Mouse (Mus musculus) liver, embryonic 15.5 days (tissue): ENCODE results near the gene Lenep. TPM values are rescaled to one million over a fixed set of nuclear protein-coding genes. Genes with fewer than 3 reads are reported as not detected.

ENCODE experiments used
- ATAC-seq: fragments of 200-750 bp; cut with Nextera tagmentation; 2 replicates; pipeline ENCODE4 v1.8.0; 2017; ENCODE audit warnings: moderate number of reproducible peaks, mild to moderate bottlenecking, moderate library complexity; ENCODE audit not compliant: insufficient read depth
- H3K27ac ChIP-seq: fragments of 300-500 bp; sonication (generic); replicated peaks from 2 replicates; pipeline ENCODE4 v1.5.1; 2015; ENCODE audit warnings: mild to moderate bottlenecking, inconsistent platforms
- H3K27me3 ChIP-seq: fragments of 300-500 bp; sonication (generic); 2 replicates; pipeline ENCODE4 v1.6.1; 2015; ENCODE audit warnings: mild to moderate bottlenecking, inconsistent platforms
- H3K36me3 ChIP-seq: fragments of 300-500 bp; sonication (generic); replicated peaks from 2 replicates; pipeline ENCODE4 v1.6.1; 2015; ENCODE audit warnings: moderate library complexity, mild to moderate bottlenecking, inconsistent platforms
- H3K4me1 ChIP-seq: fragments of 300-500 bp; sonication (generic); replicated peaks from 2 replicates; pipeline ENCODE4 v1.6.1; 2015; ENCODE audit warnings: inconsistent platforms
- H3K4me2 ChIP-seq: fragments of 300-500 bp; sonication (generic); 2 replicates; pipeline ENCODE4 v1.6.1; 2015; ENCODE audit warnings: moderate library complexity, mild to moderate bottlenecking, inconsistent platforms
- H3K4me3 ChIP-seq: fragments of 300-500 bp; sonication (generic); replicated peaks from 2 replicates; pipeline ENCODE4 v1.5.1; 2015; ENCODE audit warnings: mild to moderate bottlenecking, inconsistent platforms
- H3K9ac ChIP-seq: fragments of 300-500 bp; sonication (generic); 2 replicates; pipeline ENCODE4 v1.6.1; 2015; ENCODE audit warnings: moderate library complexity, mild to moderate bottlenecking, inconsistent platforms
- H3K9me3 ChIP-seq: fragments of 300-500 bp; sonication (generic); replicated peaks from 2 replicates; pipeline ENCODE4 v1.6.1; 2016; ENCODE audit warnings: inconsistent platforms
- WGBS: fragments of 180-500 bp; shearing (Covaris S2); methylation state at CpG from one replicate; pipeline ENCODE4 v1.1.7; 2015; ENCODE audit warnings: mixed read lengths; ENCODE audit not compliant: insufficient replicate concordance; 5-methylcytosine and 5-hydroxymethylcytosine counted together
- polyA plus RNA-seq: library from polyadenylated mRNA; unstranded; fragments of >200 nt; fragmentation: Nextera tagmentation; extraction: Ambion mirVana; gene quantifications from 2 replicates; pipeline ENCODE4 v1.2.1, GENCODE M21; 2015

Lenep gene
- polyA plus RNA-seq, 1 experiment from 2014 or later, result not detected

DNA sequence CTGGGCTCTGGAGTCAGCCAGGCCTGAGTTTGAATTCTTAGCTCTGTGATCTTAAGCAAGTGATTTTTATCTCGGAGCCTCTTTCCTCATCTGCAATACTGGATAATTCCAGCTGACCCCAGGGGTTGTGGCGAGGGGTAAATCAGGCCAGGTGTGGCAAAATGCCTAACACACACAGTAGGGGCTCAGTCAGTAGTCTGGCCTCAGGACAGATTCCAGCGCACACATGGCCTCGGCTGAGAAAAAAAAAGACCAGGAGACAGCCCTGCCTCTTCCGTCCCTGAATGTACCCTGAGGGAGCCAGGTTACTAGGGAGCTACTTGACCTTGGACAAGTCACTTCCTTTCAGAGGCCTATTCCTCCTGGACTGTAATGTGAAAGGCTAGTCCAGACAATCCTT is 19.6 kb downstream of the Lenep start:
- no peak for ATAC-seq
- no peaks in the 10 kb centered on the region for H3K27me3 ChIP-seq
- no peak overlapping the region for H3K9ac ChIP-seq
- peaks cover 31% of the 10 kb centered on the region for H3K4me1 ChIP-seq
- H3K4me2 ChIP-seq, result no peak overlapping the region
- H3K36me3 ChIP-seq, result peaks cover 17% of the 10 kb centered on the region
- H3K27ac ChIP-seq, result no peak overlapping the region
- H3K4me3 ChIP-seq, result no peak overlapping the region
- 59% methylated on average over 5 of the region's 5 CpGs for WGBS
- H3K9me3 ChIP-seq, result no peaks in the 10 kb centered on the region

GRCm38 (mm10) chr3:89382033-89382882 is 20.3 kb downstream of the Lenep start:
- WGBS, result 69% methylated on average over 9 of the region's 9 CpGs
- Histone ChIP-seq H3K4me1 (peaks cover 28% of the 10 kb centered on the region), H3K4me2 (no peak overlapping the region), H3K4me3 (no peak overlapping the region), H3K9ac (no peak overlapping the region), H3K9me3 (no peaks in the 10 kb centered on the region), H3K36me3 (peaks cover 17% of the 10 kb centered on the region), H3K27me3 (no peaks in the 10 kb centered on the region), H3K27ac (no peak overlapping the region)
- no peak for ATAC-seq

DNA sequence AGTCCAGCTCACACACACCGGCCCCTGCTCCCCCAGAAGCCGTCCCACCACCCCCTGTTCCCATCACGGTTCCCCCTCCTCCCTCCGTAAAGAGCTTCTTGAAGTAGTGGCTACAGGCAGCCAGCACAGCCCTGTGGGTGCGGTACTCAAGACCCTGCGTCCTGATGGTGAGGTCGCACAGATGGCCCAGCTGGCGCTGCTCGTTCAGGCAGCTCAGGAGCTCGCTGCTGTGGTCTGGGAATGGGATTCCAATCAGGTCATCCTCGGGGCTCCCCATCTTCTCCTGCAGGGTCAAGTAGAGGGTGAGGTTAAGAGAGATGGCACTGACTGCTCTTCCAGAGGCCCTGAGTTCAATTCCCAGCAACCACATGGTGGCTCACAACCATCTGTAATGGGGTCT is 21.4 kb downstream of the Lenep start:
- Histone ChIP-seq H3K4me3 (no peak overlapping the region), H3K27me3 (no peaks in the 10 kb centered on the region), H3K9me3 (no peaks in the 10 kb centered on the region), H3K27ac (no peak overlapping the region), H3K4me2 (no peak overlapping the region), H3K9ac (no peak overlapping the region), H3K36me3 (peaks cover 21% of the 10 kb centered on the region), H3K4me1 (peaks cover 21% of the 10 kb centered on the region)
- 83% methylated on average over 11 of the region's 11 CpGs for WGBS
- ATAC-seq, result no peak

DNA sequence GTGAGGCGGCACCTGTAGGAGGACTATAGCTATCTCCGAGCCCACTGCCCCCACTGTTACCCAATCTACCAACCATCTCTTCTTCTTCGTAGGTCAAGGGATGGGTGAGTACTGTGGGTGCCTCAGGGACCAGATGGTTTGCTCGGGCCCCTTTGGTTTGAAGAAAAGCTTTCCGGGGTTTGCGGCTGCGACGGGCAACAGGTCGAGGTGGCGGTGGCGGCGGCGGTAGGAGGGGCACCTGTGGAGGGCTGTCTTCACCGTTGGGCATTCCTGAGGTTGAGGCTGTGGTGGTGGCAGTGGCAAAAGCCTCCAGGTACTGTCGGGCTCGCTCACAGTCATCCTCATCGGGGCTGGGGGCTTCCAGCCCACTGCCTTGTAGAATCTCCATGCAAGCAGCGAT is 21.9 kb downstream of the Lenep start:
- peaks cover 21% of the 10 kb centered on the region for H3K4me1 ChIP-seq
- no peak overlapping the region for H3K4me3 ChIP-seq
- no peak overlapping the region for H3K9ac ChIP-seq
- no peaks in the 10 kb centered on the region for H3K27me3 ChIP-seq
- no peak overlapping the region for H3K4me2 ChIP-seq
- H3K27ac ChIP-seq, result no peak overlapping the region
- no peaks in the 10 kb centered on the region for H3K9me3 ChIP-seq
- no peak for ATAC-seq
- WGBS, result 85% methylated on average over 18 of the region's 18 CpGs
- peaks cover 21% of the 10 kb centered on the region for H3K36me3 ChIP-seq

- H3K27ac ChIP-seq, result no peak overlapping the region
- H3K9me3 ChIP-seq, result no peaks in the 10 kb centered on the region
- peaks cover 21% of the 10 kb centered on the region for H3K36me3 ChIP-seq
- H3K9ac ChIP-seq, result no peak overlapping the region
- H3K4me1 ChIP-seq, result peaks cover 21% of the 10 kb centered on the region
- H3K4me2 ChIP-seq, result no peak overlapping the region
- no peak for ATAC-seq
- 82% methylated on average over 14 of the region's 14 CpGs for WGBS
- H3K27me3 ChIP-seq, result no peaks in the 10 kb centered on the region
- no peak overlapping the region for H3K4me3 ChIP-seq
These were observed 22.3 kb downstream of the Lenep start for GRCm38 (mm10) chr3:89380291-89380690.

DNA sequence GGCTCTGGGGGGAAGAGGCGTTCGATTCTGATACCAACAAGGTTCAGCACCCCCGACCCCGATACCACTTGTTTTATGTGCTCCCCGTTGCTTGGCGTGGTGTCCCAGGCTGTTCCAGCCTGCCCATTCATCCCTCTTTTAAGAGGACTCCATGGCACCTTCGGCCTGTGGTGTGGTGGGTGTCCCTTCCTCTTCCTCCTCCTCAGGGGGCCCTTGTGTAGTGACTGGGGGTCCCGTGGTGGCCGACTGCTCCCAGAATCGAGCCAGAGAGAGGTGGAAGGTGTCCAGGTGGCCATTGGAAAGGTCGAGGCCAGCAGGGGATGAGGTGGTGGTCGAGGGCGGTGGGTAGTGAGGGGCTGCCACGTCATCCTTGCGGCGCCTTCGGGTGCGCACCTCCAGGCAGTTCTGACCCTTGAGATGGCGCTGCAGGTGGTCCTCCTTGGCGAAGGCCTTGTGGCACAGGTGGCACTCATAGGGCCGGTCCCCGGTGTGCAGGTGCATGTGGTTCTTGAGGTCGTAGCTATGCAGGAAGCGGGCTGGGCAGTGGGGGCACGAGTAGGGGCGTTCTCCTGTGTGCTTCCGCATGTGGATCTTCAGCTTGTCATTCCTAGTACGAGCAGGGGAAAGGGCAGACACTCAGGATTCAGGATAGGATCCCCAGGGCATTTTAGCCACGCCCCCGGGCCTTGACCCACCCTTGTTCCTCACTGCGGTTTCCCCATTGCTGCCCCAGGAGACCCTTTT is 23.0 kb downstream of the Lenep start:
- no peaks in the 10 kb centered on the region for H3K27me3 ChIP-seq
- H3K27ac ChIP-seq, result no peak overlapping the region
- no peaks in the 10 kb centered on the region for H3K9me3 ChIP-seq
- no peak overlapping the region for H3K4me2 ChIP-seq
- 70% methylated on average over 31 of the region's 31 CpGs for whole genome bisulfite sequencing
- ATAC-seq, result no peak
- H3K36me3 ChIP-seq, result peaks cover 21% of the 10 kb centered on the region
- H3K4me3 ChIP-seq, result no peak overlapping the region
- no peak overlapping the region for H3K9ac ChIP-seq
- peaks cover 21% of the 10 kb centered on the region for H3K4me1 ChIP-seq

GRCm38 (mm10) chr3:89378394-89379067 is 24.1 kb downstream of the Lenep start:
- H3K9me3 ChIP-seq, result no peaks in the 10 kb centered on the region
- H3K27ac ChIP-seq, result peak overlapping the region; percentile 24; the same call in 1 of the 2 replicates
- H3K9ac ChIP-seq, result peak overlapping the region; percentile 39; the same call in 1 of the 2 replicates
- no peaks in the 10 kb centered on the region for H3K27me3 ChIP-seq
- H3K36me3 ChIP-seq, result peaks cover 21% of the 10 kb centered on the region
- 5% methylated on average over 29 of the region's 29 CpGs for WGBS
- H3K4me2 ChIP-seq, result peak overlapping the region; percentile 70
- peaks cover 26% of the 10 kb centered on the region for H3K4me1 ChIP-seq
- peak; percentile 58 for ATAC-seq
- H3K4me3 ChIP-seq, result peak overlapping the region; percentile 44

GRCm38 (mm10) chr3:89377831-89378230 is 24.8 kb downstream of the Lenep start:
- H3K27ac ChIP-seq, result no peak overlapping the region
- H3K36me3 ChIP-seq, result peaks cover 21% of the 10 kb centered on the region
- 73% methylated on average over 4 of the region's 4 CpGs for WGBS
- no peak overlapping the region for H3K4me2 ChIP-seq
- H3K9ac ChIP-seq, result no peak overlapping the region
- no peak overlapping the region for H3K4me3 ChIP-seq
- H3K9me3 ChIP-seq, result no peaks in the 10 kb centered on the region
- ATAC-seq, result no peak
- no peaks in the 10 kb centered on the region for H3K27me3 ChIP-seq
- H3K4me1 ChIP-seq, result peaks cover 26% of the 10 kb centered on the region

DNA sequence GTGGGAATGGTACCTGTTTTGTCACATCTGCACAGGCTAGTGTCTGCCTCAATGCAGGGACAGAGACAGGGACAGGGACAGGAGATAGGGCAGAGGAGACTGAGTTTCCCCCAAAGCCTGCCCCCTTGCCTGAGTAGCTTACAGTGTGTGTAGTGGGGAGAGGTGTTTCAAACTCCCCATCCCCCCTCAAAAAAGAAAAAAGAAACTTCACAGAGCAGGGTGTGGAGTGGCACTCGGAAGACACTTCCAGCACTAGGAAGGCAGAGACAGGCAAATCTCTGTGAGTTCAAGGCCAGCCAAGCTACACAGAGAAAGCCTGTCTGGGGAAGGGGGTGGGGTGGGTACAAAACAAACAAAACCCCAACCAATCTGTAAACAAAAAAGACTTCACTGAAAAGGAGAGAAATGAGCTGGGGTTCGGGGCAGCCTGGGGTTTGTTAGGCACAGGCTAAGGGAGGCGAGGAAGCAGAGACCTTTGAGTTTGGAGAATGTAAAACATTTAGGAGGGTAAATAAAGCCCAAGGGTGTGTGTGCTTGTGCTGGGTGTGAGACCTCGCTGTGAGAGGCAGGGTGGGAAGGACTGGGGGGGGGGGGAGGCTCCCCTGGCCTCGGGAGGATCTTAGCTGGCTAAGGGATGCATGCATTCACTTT is 28.9 kb downstream of the Lenep start:
- peaks cover 23% of the 10 kb centered on the region for H3K4me1 ChIP-seq
- 0 out of 2 replicates have a peak, but pooled peaks cover 4% of the 10 kb centered on the region for H3K36me3 ChIP-seq
- H3K9me3 ChIP-seq, result no peaks in the 10 kb centered on the region
- no peaks in the 10 kb centered on the region for H3K27me3 ChIP-seq
- H3K4me3 ChIP-seq, result no peak overlapping the region
- no peak overlapping the region for H3K4me2 ChIP-seq
- no peak overlapping the region for H3K27ac ChIP-seq
- 33% methylated on average over 5 of the region's 5 CpGs for WGBS
- no peak overlapping the region for H3K9ac ChIP-seq
- no peak for ATAC-seq

GRCm38 (mm10) chr3:89367338-89367737 is 35.3 kb downstream of the Lenep start:
- no peak overlapping the region for H3K27ac ChIP-seq
- no peak overlapping the region for H3K9ac ChIP-seq
- H3K36me3 ChIP-seq, result no peaks in the 10 kb centered on the region
- 59% methylated on average over 11 of the region's 11 CpGs for WGBS
- H3K4me2 ChIP-seq, result no peak overlapping the region
- no peaks in the 10 kb centered on the region for H3K9me3 ChIP-seq
- peaks cover 5% of the 10 kb centered on the region for H3K27me3 ChIP-seq
- H3K4me3 ChIP-seq, result no peak overlapping the region
- H3K4me1 ChIP-seq, result no peaks in the 10 kb centered on the region
- ATAC-seq, result no peak
